Mouse (Mus musculus) Patski (cell line): ENCODE results near the gene L1cam. TPM values are rescaled to one million over a fixed set of nuclear protein-coding genes. Genes with fewer than 3 reads are reported as not detected.

Experiments
- ATAC-seq: fragments of 100-300 bp; one replicate; pipeline ENCODE4 v1.8.0; 2021
- CTCF ChIA-PET: fragments of 350-600 bp; sonication (Branson Sonifier 250); formaldehyde crosslinking; loops from one replicate; lab custom pipeline; 2022; ENCODE audit warnings: inconsistent platforms; lab: Charles Lee
- POLR2A ChIA-PET: fragments of 350-600 bp; sonication (Branson Sonifier 250); formaldehyde crosslinking; loops from one replicate; lab custom pipeline; 2022; ENCODE audit warnings: antibody characterized with exemption, inconsistent platforms; lab: Charles Lee
- DNase-seq: peaks from one replicate; pipeline ENCODE4 v3.0.0-alpha.2; 2011; ENCODE audit warnings: low read depth, low spot score
- H3K27me3 ChIP-seq: fragments of 371-371 bp; one replicate; pipeline ENCODE4 v1.5.1; 2021
- CTCF ChIP-seq: fragments of 100-300 bp; IDR thresholded peaks from one replicate; pipeline ENCODE4 v1.5.1; 2021
- in situ Hi-C: fragments of 300-500 bp; cut with MboI; formaldehyde crosslinking; loops from 3 replicates; pipeline ENCODE4 v1.11.1; 2018; ENCODE audit warnings: low pct_unique_long_range_greater_than_20kb, mixed read lengths
- polyA plus RNA-seq: library from polyadenylated mRNA; unstranded; gene quantifications from one replicate; pipeline ENCODE4 v1.2.3, GENCODE M21; 2021

Gene L1cam
- 320 TPM for polyA plus RNA-seq

GRCm38 (mm10) chrX:73895719-73896118, at the start of gene L1cam:
L1cam (minus strand) TSS chrX:73896105.
- CTCF ChIA-PET: interaction anchor here (1.2 kb wide), 1 partner anchor 40 kb away, joined by 3 read pairs; no protein-coding TSS in a partner anchor
- no peak for TF ChIP-seq CTCF
- H3K27me3 ChIP-seq: peaks cover 8% of the 10 kb centered on the region
- no peak for DNase-seq
- POLR2A ChIA-PET: interaction anchor here (0.9 to 1.5 kb wide), 2 partner anchors 96 to 98 kb away, joined by 3 to 7 read pairs; no protein-coding TSS in a partner anchor
- no peak for ATAC-seq
- in situ Hi-C loops: loop anchor here (5.0 kb wide), 1 partner anchor 103 kb away; no protein-coding TSS in a partner anchor

- ChIA-PET CTCF (no interaction called here), POLR2A (interaction anchor here (1.1 kb wide), 1 partner anchor 20 kb away, joined by 3 read pairs; no protein-coding TSS in a partner anchor)
- TF ChIP-seq CTCF: no peak
- ATAC-seq: no peak
- no peak for DNase-seq
- H3K27me3 ChIP-seq: peaks cover 7% of the 10 kb centered on the region
- in situ Hi-C loops: no loop called here
These were observed 46.4 kb upstream of the L1cam start for GRCm38 (mm10) chrX:73942294-73942693.

- ChIA-PET POLR2A (no interaction called here), CTCF (no interaction called here)
- ATAC-seq (no peak), DNase-seq (no peak)
- in situ Hi-C loops: no loop called here
- H3K27me3 ChIP-seq: peaks cover 7% of the 10 kb centered on the region
- no peak for TF ChIP-seq CTCF
These were observed 46.0 kb upstream of the L1cam start for GRCm38 (mm10) chrX:73941860-73942259.

- DNase-seq (no peak), ATAC-seq (no peak)
- H3K27me3 ChIP-seq: peaks cover 12% of the 10 kb centered on the region
- CTCF ChIA-PET: no interaction called here
- TF ChIP-seq CTCF: no peak
- in situ Hi-C loops: no loop called here
- POLR2A ChIA-PET: no interaction called here
These were observed 36.0 kb upstream of the L1cam start for GRCm38 (mm10) chrX:73931871-73932270.

GRCm38 (mm10) chrX:73930402-73931062, 34.6 kb upstream of the L1cam start, which contains the start of gene Renbp:
Renbp (minus strand) TSS chrX:73930850.
- in situ Hi-C loops: no loop called here
- CTCF ChIA-PET: interaction anchor here (1.4 to 2.3 kb wide), 2 partner anchors 10 to 17 kb away, joined by 5 read pairs; partner anchors contain the start of genes Arhgap4 and Naa10
- ATAC-seq: peak; percentile 93
- TF ChIP-seq CTCF: no peak
- POLR2A ChIA-PET: no interaction called here
- peak; percentile 49 for DNase-seq
- peaks cover 7% of the 10 kb centered on the region for H3K27me3 ChIP-seq

- POLR2A ChIA-PET: interaction anchor here (1.2 kb wide), 1 partner anchor 20 kb away, joined by 3 read pairs; no protein-coding TSS in a partner anchor
- ATAC-seq (no peak), DNase-seq (no peak)
- peaks cover 7% of the 10 kb centered on the region for H3K27me3 ChIP-seq
- TF ChIP-seq CTCF: no peak
- CTCF ChIA-PET: no interaction called here
- in situ Hi-C loops: no loop called here
These were observed 26.6 kb upstream of the L1cam start for GRCm38 (mm10) chrX:73922550-73922882.

- CTCF ChIA-PET: interaction anchor here (2.6 kb wide), 1 partner anchor 8 kb away, joined by 5 read pairs; the partner anchor contains the start of gene Renbp
- no peak for TF ChIP-seq CTCF
- in situ Hi-C loops: no loop called here
These were observed 26.1 kb upstream of the L1cam start, which contains the start of the genes Arhgap4 and Naa10 for GRCm38 (mm10) chrX:73921823-73922549. Arhgap4 (minus strand) TSS chrX:73921870. Naa10 (minus strand) TSS chrX:73921944.

GRCm38 (mm10) chrX:73921285-73921822, 25.4 kb upstream of the L1cam start:
- no peak for DNase-seq
- in situ Hi-C loops: no loop called here
- no peak for ATAC-seq
- ChIA-PET CTCF (interaction anchor here (2.6 kb wide), 1 partner anchor 9 kb away, joined by 5 read pairs; the partner anchor contains the start of gene Renbp), POLR2A (interaction anchor here (0.8 kb wide), 1 partner anchor 40 kb away, joined by 3 read pairs; no protein-coding TSS in a partner anchor)
- peaks cover 7% of the 10 kb centered on the region for H3K27me3 ChIP-seq
- no peak for TF ChIP-seq CTCF

More at GRCm38 (mm10) chrX:73921823-73922549, 26.1 kb upstream of the L1cam start, which contains the start of the genes Arhgap4 and Naa10:
- POLR2A ChIA-PET: interaction anchor here (0.8 to 1.2 kb wide), 2 partner anchors 21 to 40 kb away, joined by 3 read pairs; no protein-coding TSS in a partner anchor
- peaks cover 7% of the 10 kb centered on the region for H3K27me3 ChIP-seq
- no peak for DNase-seq
- ATAC-seq: peak; percentile 83

- in situ Hi-C loops: no loop called here
- CTCF ChIA-PET: no interaction called here
- DNase-seq (no peak), ATAC-seq (no peak)
- H3K27me3 ChIP-seq: peaks cover 4% of the 10 kb centered on the region
- TF ChIP-seq CTCF: no peak
- POLR2A ChIA-PET: no interaction called here
These were observed 22.7 kb upstream of the L1cam start for GRCm38 (mm10) chrX:73918631-73919030.

- POLR2A ChIA-PET: no interaction called here
- no peak for DNase-seq
- no peaks in the 10 kb centered on the region for H3K27me3 ChIP-seq
- TF ChIP-seq CTCF: no peak
- CTCF ChIA-PET: no interaction called here
- ATAC-seq: no peak
- in situ Hi-C loops: no loop called here
These were observed 21.0 kb upstream of the L1cam start for GRCm38 (mm10) chrX:73916945-73917344.
